In the genomic region with DNA sequence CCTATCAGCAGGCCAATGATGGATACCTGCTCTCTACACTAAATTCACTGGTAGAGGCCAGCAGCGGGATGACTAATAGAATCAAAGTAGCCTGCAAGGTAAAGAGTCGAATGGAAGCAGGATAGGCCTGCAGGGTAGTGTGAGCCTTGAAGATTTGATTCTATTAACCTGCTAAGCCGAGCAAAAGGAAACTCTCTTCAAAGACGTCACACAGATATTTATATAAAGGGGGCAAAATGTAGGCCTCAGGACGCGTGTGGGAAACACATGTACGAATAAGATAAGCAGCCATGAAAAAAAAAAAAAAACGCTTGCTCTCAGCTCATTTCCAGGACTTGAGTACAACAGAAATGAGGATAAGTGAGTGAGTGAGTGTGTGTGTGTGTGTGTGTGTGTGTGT, we compare ENCODE assay signal across 27 mouse cellular contexts.
DNase-seq lines count a peak whose midpoint lies in the region; ATAC-seq and TF ChIP-seq lines count a peak whose summit lies in the region.
"Had no signal": no experiment of that assay in that cellular context is flagged by ENCODE, and none has a peak within 500 bp of the region (broad histone marks: within the 10 kb centered on the region; RNA-seq: fewer than 3 reads in every experiment).

No protein-coding gene starts in this region.

- no peak overlapping the region for H3K4me2 ChIP-seq in liver, embryonic 11.5 days
- H3K4me2 ChIP-seq in liver, embryonic 16.5 days (ENCODE audit: low read depth, low read length): 0 out of 2 replicates have a peak overlapping the region, but pooled peaks have one; percentile 17
- H3K4me2 ChIP-seq in hindbrain, embryonic 12.5 days (replicated peaks): no peak overlapping the region
- H3K4me2 ChIP-seq: embryonic facial prominence, embryonic 15.5 days; heart, embryonic 12.5 days; limb, embryonic 13.5 days; stomach, embryonic 15.5 days had no signal

- H3K27me3 ChIP-seq in liver, embryonic 11.5 days (replicated peaks; ENCODE audit: control insufficient read depth, insufficient read depth, low read length): no peaks in the 10 kb centered on the region
- H3K27me3 ChIP-seq in liver, embryonic 16.5 days (ENCODE audit: control insufficient read depth, insufficient read depth, low read depth, low read length): no peaks in the 10 kb centered on the region
- no peaks in the 10 kb centered on the region for H3K27me3 ChIP-seq in hindbrain, embryonic 12.5 days
- H3K27me3 ChIP-seq: embryonic facial prominence, embryonic 15.5 days; heart, embryonic 12.5 days; limb, embryonic 13.5 days; stomach, embryonic 15.5 days had no signal

- DNase-seq in brain, embryonic 14.5 days (ENCODE audit: low read depth): peak; percentile 53
- peak; percentile 61 for DNase-seq in c-Kit-positive CD71-positive TER-119-positive erythroid progenitor cells, embryonic 14.5 days (ENCODE audit: low spot score)
- no peak for DNase-seq in liver, embryonic 11.5 days (ENCODE audit: low spot score)
- no peak for DNase-seq in gastrocnemius, adult 2 months
- DNase-seq: adrenal gland, postnatal 36 days; cerebellum, adult 11-12 months; cerebellum, adult 9-11 months; heart, adult 2 months; kidney, adult 18-20 months; kidney, postnatal 36 days; lung, adult 2 months; lung, postnatal 36 days; right cerebral cortex, postnatal 25 days; thymus, adult 18-20 months; thymus, postnatal 25 days had no signal

- no peak overlapping the region for H3K4me3 ChIP-seq in liver, embryonic 11.5 days (ENCODE audit: low read depth, low read length)
- H3K4me3 ChIP-seq in liver, embryonic 16.5 days (ENCODE audit: low read depth, low read length): no peak overlapping the region
- H3K4me3 ChIP-seq in gastrocnemius, adult 2 months: no peak overlapping the region
- H3K4me3 ChIP-seq in hindbrain, embryonic 12.5 days: no peak overlapping the region
- H3K4me3 ChIP-seq: embryonic facial prominence, embryonic 15.5 days; heart, adult 2 months; heart, embryonic 12.5 days; hindbrain, embryonic 10.5 days; layer of hippocampus, adult 2 months; limb, embryonic 13.5 days; stomach, embryonic 15.5 days had no signal

- H3K4me1 ChIP-seq in liver, embryonic 11.5 days (replicated peaks; ENCODE audit: control insufficient read depth, insufficient read depth, low read length): peaks cover 9% of the 10 kb centered on the region
- peaks cover 22% of the 10 kb centered on the region for H3K4me1 ChIP-seq in liver, embryonic 16.5 days (ENCODE audit: control insufficient read depth, low read depth, low read length)
- H3K4me1 ChIP-seq in hindbrain, embryonic 12.5 days: no peaks in the 10 kb centered on the region
- H3K4me1 ChIP-seq: embryonic facial prominence, embryonic 15.5 days; hindbrain, embryonic 10.5 days; limb, embryonic 13.5 days; stomach, embryonic 15.5 days had no signal

- no peak for TF ChIP-seq POLR2A in brain, embryonic 14.5 days (IDR thresholded peaks at IDR 0.05; ENCODE audit: borderline replicate concordance, extremely low read depth, insufficient read depth, insufficient read length, poor library complexity, severe bottlenecking)

- H3K9ac ChIP-seq in liver, embryonic 11.5 days (ENCODE audit: low read depth, low read length): no peak overlapping the region
- no peak overlapping the region for H3K9ac ChIP-seq in liver, embryonic 16.5 days (ENCODE audit: low read depth, low read length)
- no peak overlapping the region for H3K9ac ChIP-seq in hindbrain, embryonic 12.5 days
- H3K9ac ChIP-seq: embryonic facial prominence, embryonic 15.5 days; heart, embryonic 12.5 days; limb, embryonic 13.5 days; stomach, embryonic 15.5 days had no signal

- TF ChIP-seq CTCF in brain, embryonic 14.5 days (IDR thresholded peaks at IDR 0.05; ENCODE audit: borderline replicate concordance, extremely low read depth, insufficient read depth, insufficient read length): no peak
- no peak for TF ChIP-seq CTCF in gastrocnemius, adult 2 months (IDR thresholded peaks at IDR 0.05)

- H3K36me3 ChIP-seq in liver, embryonic 11.5 days (ENCODE audit: control insufficient read depth, insufficient read depth, low read length): no peaks in the 10 kb centered on the region
- no peaks in the 10 kb centered on the region for H3K36me3 ChIP-seq in liver, embryonic 16.5 days (ENCODE audit: control insufficient read depth, insufficient read depth)
- no peaks in the 10 kb centered on the region for H3K36me3 ChIP-seq in hindbrain, embryonic 12.5 days
- H3K36me3 ChIP-seq: embryonic facial prominence, embryonic 15.5 days; heart, embryonic 12.5 days; hindbrain, embryonic 10.5 days; limb, embryonic 13.5 days; stomach, embryonic 15.5 days had no signal

- intact Hi-C loops in gastrocnemius, adult 2 months (cut with DNase I): no loop called here

- 43% methylated on average over 8 of the region's 8 CpGs for WGBS in liver, embryonic 11.5 days
- WGBS in liver, embryonic 16.5 days (ENCODE audit: insufficient replicate concordance): 22% methylated on average over 8 of the region's 8 CpGs
- WGBS in hindbrain, embryonic 12.5 days: 78% methylated on average over 8 of the region's 8 CpGs

- H3K9me3 ChIP-seq in liver, embryonic 11.5 days (ENCODE audit: control insufficient read depth, low read length): no peaks in the 10 kb centered on the region
- H3K9me3 ChIP-seq in liver, embryonic 16.5 days (replicated peaks; ENCODE audit: control insufficient read depth, low read length): no peaks in the 10 kb centered on the region
- H3K9me3 ChIP-seq in hindbrain, embryonic 12.5 days (replicated peaks): no peaks in the 10 kb centered on the region
- H3K9me3 ChIP-seq: embryonic facial prominence, embryonic 15.5 days; heart, embryonic 12.5 days; hindbrain, embryonic 10.5 days; limb, embryonic 13.5 days; stomach, embryonic 15.5 days had no signal

- ATAC-seq in liver, embryonic 11.5 days (replicated peaks; ENCODE audit: low FRiP score): peak; percentile 72
- ATAC-seq in liver, embryonic 16.5 days (ENCODE audit: low read depth): peak; percentile 69
- ATAC-seq in hindbrain, embryonic 12.5 days (ENCODE audit: low FRiP score): no peak
- no peak for ATAC-seq in CD4-positive, CD25-positive, alpha-beta regulatory T cell, adult 4 months
- ATAC-seq: forebrain, embryonic 14.5 days; hindbrain, embryonic 16.5 days; midbrain, embryonic 16.5 days had no signal

- no peak overlapping the region for H3K27ac ChIP-seq in liver, embryonic 11.5 days (ENCODE audit: low read depth, low read length)
- H3K27ac ChIP-seq in liver, embryonic 16.5 days (ENCODE audit: low read length): peak overlapping the region; percentile 55
- no peak overlapping the region for H3K27ac ChIP-seq in gastrocnemius, adult 2 months
- no peak overlapping the region for H3K27ac ChIP-seq in hindbrain, embryonic 12.5 days
- H3K27ac ChIP-seq: embryonic facial prominence, embryonic 15.5 days; heart, adult 2 months; hindbrain, embryonic 10.5 days; layer of hippocampus, adult 2 months; limb, embryonic 13.5 days; stomach, embryonic 15.5 days had no signal

Comparison
In these comparisons a context has a peak if more than half of its experiments do, and no peak if none do; other contexts are left out.
1. DNase-seq: peak in brain, embryonic 14.5 days (single experiment) and c-Kit-positive CD71-positive TER-119-positive erythroid progenitor cells, embryonic 14.5 days (single experiment); none in liver, embryonic 11.5 days (single experiment) and gastrocnemius, adult 2 months (single experiment).
2. ATAC-seq: peak in liver, embryonic 11.5 days (single experiment) and liver, embryonic 16.5 days (single experiment); none in hindbrain, embryonic 12.5 days (single experiment) and CD4-positive, CD25-positive, alpha-beta regulatory T cell, adult 4 months (single experiment).